Mouse (Mus musculus) thymus, postnatal 10 days (tissue): ENCODE measurements at regions not wholly inside any gene's neighbourhood (a gene's known extent, or its start where the extent isn't known, plus 50 kb on each side); places are given as distances from the start of the nearest gene placed in this dataset.

Experiments
- DNase-seq, 2 experiments: peaks; one replicate each; pipeline ENCODE4 v3.0.0; 2021; ENCODE audit warnings: low spot score in 2 of 2

DNA sequence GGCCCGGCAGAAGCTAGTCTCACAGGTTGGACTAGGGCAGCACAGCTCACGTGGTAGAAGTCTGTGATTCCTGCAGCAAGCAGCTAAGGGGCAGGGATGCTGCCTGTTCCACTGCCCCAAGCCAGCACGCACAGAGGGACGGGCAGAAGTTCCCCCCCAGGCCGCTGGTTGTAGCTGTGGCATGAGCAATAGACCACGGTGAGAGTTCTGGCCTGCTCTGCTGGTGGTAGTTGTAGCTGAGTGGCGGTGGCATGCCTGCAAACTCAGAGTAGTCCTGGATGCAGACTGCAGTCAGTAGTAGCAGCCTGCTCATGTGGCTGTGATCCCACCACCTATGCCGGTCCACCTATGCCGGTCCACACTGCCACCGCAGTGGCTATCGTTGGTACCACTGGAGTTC, 71.5 kb upstream of the Rpl39l start:
- DNase-seq = no peak

DNA sequence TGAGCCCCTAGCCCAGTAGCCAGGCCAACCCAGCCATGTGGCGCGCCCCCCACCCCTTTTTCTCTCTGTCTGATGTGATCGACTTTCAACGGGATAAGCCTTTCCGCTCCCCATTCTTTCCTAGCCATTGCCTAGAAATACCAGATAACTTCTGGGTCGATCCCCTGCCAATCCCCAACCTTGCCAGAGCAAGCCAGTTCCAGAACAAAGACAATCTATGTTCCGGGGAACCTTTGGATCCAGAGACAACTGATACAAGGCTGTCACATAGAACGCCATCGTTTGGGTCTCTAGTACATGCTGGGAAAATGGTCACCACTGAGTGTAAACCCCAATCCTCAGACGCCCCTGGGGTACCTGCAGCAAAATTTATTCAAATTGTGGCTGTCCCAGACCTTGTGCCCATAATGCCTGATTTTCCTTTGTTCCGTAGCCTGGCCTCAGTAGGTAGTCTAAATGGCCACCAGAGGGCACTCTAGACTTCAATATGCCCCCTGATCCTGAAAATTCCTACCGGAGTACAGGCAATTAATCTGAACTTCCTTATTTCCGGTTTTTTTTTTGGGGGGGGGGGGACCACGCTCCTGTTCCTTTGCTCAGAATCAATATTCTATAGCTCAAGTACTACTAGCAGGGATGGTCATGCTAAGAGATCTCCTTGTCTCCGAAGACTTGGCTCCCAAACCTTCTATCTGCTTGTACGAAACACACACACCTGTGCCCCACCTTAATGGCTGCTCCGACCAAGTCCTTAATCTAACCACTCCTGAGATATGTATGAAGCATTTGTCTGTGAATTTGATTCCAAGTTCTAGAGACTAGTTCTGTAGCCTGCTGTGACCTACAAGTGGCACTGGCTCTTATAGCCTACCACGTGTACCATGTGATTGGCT, 81.3 kb upstream of the Rpl39l start:
- DNase-seq = no peak

DNA sequence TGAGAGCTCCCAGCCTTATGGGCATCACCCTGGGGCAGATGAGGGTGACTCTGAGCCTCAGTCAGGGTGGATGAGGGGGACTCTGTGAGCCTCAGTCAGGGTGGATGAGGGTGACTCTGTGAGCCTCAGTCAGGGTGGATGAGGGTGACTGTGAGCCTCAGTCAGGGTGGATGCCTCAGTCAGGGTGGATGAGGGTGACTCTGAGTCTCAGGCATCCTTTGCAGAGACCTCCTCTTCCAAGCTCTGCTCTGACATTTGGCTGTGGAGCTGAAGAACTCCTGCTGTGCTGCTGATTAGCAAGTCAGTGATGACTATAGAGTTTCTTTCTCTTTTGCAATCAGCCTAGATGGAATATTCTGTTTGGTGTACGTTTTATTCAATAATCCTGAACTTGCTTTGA, 83.7 kb upstream of the Rpl39l start:
- DNase-seq = no peak

DNA sequence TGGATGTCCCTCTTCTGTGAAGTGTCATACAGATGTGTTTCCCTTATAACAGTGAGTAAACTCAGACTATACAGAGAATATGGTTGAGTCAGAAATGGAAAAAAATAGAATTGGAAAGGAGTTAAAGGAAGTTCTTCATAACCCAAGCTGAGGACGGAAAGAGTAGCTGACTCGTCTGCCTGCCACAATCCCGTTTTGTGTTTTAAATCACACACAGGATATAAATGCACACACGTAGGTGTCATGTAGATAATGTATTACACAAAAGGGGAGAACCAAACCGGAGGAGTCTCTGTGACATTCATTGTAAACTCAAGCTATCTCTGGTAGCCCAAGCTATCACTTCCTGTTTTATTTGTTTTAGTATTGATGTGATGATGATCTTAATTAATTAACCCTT, 84.6 kb upstream of the Rpl39l start:
- no peak for DNase-seq

DNA sequence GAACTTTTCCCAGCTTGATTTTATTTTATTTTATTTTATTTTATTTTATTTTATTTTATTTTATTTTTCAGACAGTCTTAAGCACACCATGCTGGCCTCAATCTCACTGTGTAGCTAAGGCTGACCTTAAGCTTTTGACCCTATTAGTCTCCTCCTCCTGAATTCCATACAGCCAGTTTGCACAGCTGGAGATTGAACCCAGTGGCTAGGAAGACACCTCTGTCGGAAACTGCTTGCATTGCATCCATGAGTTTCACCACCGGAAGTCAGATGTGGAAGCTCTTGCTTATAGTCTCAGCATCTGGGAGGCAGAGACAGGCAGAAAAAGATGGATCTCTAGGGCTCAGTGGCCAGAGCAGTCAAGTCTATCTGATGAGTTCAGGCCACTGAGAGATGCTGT, 86.4 kb upstream of the Grin2a start:
- DNase-seq = no peak

DNA sequence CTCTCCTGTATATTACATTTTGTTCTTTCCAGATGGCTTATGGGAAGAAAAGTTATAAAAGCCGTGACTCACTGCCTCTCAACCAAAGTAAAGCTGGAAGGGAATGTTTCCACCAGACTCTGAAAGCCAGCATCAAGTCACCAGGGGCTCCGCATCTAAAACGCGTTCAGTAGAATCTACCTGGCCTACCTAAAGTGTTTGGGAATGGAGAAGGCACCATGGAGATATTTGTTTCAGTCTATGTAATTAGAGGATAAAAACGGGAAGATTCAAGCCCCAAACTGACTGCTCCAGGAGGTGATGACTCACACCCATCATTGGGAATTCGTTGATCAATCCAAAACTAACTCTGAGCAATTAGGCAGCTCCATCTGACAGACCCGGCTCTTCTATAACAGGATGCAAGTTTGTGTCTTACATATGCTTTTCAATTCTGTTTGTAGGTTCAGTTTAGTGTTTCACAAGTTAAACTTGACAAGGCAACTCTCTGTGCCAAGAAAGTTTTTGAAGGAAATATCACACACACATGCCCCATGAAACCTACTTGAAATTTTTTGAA, 84.8 kb upstream of the Grin2a start:
- DNase-seq = no peak

DNA sequence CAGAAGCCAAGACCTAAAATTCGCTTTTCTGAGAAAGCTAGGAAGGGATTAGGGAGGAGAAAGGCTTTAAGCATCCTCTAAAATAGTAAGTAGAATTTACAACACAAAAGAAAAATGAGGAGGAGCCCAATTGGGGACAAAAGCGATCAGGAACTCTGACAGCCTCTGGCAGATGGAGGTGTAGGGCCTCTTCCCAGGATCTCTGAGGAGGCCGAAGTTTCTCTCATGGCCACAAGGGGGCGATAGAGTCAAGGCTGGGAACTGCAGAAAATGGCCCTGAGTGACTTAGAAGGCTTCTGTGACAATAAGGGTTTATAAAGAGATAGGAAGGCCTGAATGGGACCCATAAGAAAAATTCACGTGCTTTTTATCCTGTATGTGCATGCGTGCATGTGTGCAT, 77.8 kb upstream of the Grin2a start:
- DNase-seq = peak in 1 of 2 experiments; percentile 31

DNA sequence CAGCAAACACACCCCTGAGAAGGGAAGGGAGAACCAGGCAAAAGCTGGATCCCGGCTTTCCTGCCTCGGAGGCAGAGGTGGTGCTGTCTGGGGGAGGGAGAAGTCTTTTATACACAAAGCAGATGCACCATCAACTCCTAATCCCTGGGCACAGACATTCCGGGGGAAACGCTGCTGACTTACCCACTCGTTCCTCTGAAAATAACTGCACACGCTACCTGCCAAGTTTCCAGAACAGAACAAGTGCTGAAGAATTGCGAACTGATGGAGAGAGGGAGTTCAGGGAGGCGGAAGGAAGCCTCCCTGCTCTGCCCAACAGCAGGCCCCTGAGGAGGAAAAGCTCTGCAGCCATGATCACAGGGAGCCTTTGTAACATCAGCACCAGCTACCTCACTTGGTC, 68.1 kb upstream of the Grin2a start:
- DNase-seq = no peak

DNA sequence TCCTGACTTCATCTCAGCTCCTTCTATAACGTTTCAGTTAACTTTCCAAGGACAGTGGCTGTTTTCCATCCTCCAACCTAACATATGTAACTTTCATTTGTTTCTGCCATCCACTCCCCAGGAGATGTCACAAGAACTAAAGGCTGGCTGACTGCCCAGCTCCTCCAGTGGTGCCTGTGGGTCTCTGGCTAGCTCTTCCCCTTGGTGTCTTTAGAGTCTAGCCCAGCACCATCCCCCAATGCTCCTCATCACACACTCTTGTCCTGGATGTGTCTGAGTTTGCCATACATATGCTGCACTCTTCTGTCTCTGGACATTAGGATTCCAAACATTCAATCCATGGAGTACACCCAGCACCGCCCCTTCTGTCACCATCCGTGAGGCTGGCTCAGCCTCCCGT, 62.7 kb upstream of the Grin2a start:
- DNase-seq = no peak
